Mouse (Mus musculus) ES-Bruce4 (cell line): Measurements from ENCODE around the gene Lgi2.

ENCODE experiments used
- CTCF ChIP-seq: IDR thresholded peaks from one replicate; pipeline ENCODE4 v1.8.1; 2011; ENCODE audit warnings: low read depth, low read length
- EP300 ChIP-seq: IDR thresholded peaks from 2 replicates; pipeline ENCODE4 v1.6.1; 2011; ENCODE audit warnings: low read depth, low read length; ENCODE audit not compliant: insufficient read depth
- POLR2A ChIP-seq: IDR thresholded peaks from one replicate; pipeline ENCODE4 v1.8.1; 2011; ENCODE audit warnings: low read length; ENCODE audit not compliant: insufficient read depth

GRCm38 (mm10) chr5:52491496-52491895, 74.8 kb downstream of the Lgi2 start:
- TF ChIP-seq CTCF (no peak), EP300 (no peak), POLR2A (no peak)
